Mouse (Mus musculus): ENCODE data around the gene Plxnc1. TPM values are rescaled to one million over a fixed set of nuclear protein-coding genes. Genes with fewer than 3 reads are reported as not detected.

Plxnc1 gene
- total and polyA plus RNA-seq, 2 experiments from 2014 or later, result 12.9 to 78.5 TPM

- Histone ChIP-seq H3K9ac (replicated peaks; ENCODE audit: low read length, poor library complexity, severe bottlenecking) (peak overlapping the region; percentile 51; the same call in 1 of the 2 replicates), H3K4me2 (ENCODE audit: low read depth, low read length, poor library complexity, severe bottlenecking) (peak overlapping the region; percentile 77), H3K27me3 (ENCODE audit: insufficient read depth, low read length) (no peaks in the 10 kb centered on the region), H3K36me3 (ENCODE audit: insufficient read depth, low read length) (no peaks in the 10 kb centered on the region), H3K9me3 (ENCODE audit: low read length) (no peaks in the 10 kb centered on the region), H3K27ac (ENCODE audit: low read depth, low read length) (peak overlapping the region; percentile 62), H3K4me3 (ENCODE audit: low read depth, low read length) (peak overlapping the region; percentile 92), H3K4me1 (ENCODE audit: insufficient read depth, low read length) (peaks cover 7% of the 10 kb centered on the region; the same call in 1 of the 2 replicates)
- DNase-seq (ENCODE audit: low spot score) (peak; percentile 53), ATAC-seq (ENCODE audit: low FRiP score) (no peak)
- peak; percentile 64 for TF ChIP-seq CTCF (IDR thresholded peaks at IDR 0.05)
- WGBS, result 4% methylated on average over 7 of the region's 7 CpGs
These were observed 3.8 kb downstream of the Plxnc1 start for GRCm38 (mm10) chr10:94940786-94941185.

GRCm38 (mm10) chr10:94940061-94940460 lies 4.6 kb downstream of the Plxnc1 start:
- peak overlapping the region; percentile 51; the same call in 1 of the 2 replicates for H3K9ac ChIP-seq (replicated peaks; ENCODE audit: low read length, poor library complexity, severe bottlenecking)

GRCm38 (mm10) chr10:94938899-94939298 lies 5.7 kb downstream of the Plxnc1 start:
- Histone ChIP-seq H3K9me3 (ENCODE audit: low read length) (no peaks in the 10 kb centered on the region), H3K36me3 (ENCODE audit: insufficient read depth, low read length) (no peaks in the 10 kb centered on the region), H3K27me3 (ENCODE audit: insufficient read depth, low read length) (no peaks in the 10 kb centered on the region), H3K4me1 (ENCODE audit: insufficient read depth, low read length) (peaks cover 7% of the 10 kb centered on the region; the same call in 1 of the 2 replicates), H3K9ac (replicated peaks; ENCODE audit: low read length, poor library complexity, severe bottlenecking) (no peak overlapping the region), H3K4me2 (ENCODE audit: low read depth, low read length, poor library complexity, severe bottlenecking) (no peak overlapping the region), H3K4me3 (ENCODE audit: low read depth, low read length) (no peak overlapping the region), H3K27ac (ENCODE audit: low read depth, low read length) (no peak overlapping the region)
- no peak for ATAC-seq (ENCODE audit: low FRiP score)
- no peak for DNase-seq (ENCODE audit: low spot score)
- no peak for TF ChIP-seq CTCF (IDR thresholded peaks at IDR 0.05)
- 95% methylated on average over 2 of the region's 2 CpGs for WGBS

More at GRCm38 (mm10) chr10:94940061-94940460, 4.6 kb downstream of the Plxnc1 start:
- no peak for ATAC-seq (ENCODE audit: low FRiP score)
- peak overlapping the region; percentile 92 for H3K4me3 ChIP-seq (ENCODE audit: low read depth, low read length)
- no peaks in the 10 kb centered on the region for H3K27me3 ChIP-seq (ENCODE audit: insufficient read depth, low read length)
- H3K27ac ChIP-seq (ENCODE audit: low read depth, low read length), result peak overlapping the region; percentile 62
- DNase-seq (ENCODE audit: low spot score), result no peak
- H3K9me3 ChIP-seq (ENCODE audit: low read length), result no peaks in the 10 kb centered on the region
- H3K4me2 ChIP-seq (ENCODE audit: low read depth, low read length, poor library complexity, severe bottlenecking), result peak overlapping the region; percentile 77
- no peak for TF ChIP-seq CTCF (IDR thresholded peaks at IDR 0.05)
- 15% methylated on average over 2 of the region's 2 CpGs for WGBS
- H3K36me3 ChIP-seq (ENCODE audit: insufficient read depth, low read length), result no peaks in the 10 kb centered on the region
- H3K4me1 ChIP-seq (ENCODE audit: insufficient read depth, low read length), result peaks cover 7% of the 10 kb centered on the region; the same call in 1 of the 2 replicates

GRCm38 (mm10) chr10:94938320-94938719 lies 6.3 kb downstream of the Plxnc1 start:
- Histone ChIP-seq H3K4me1 (ENCODE audit: insufficient read depth, low read length) (peaks cover 9% of the 10 kb centered on the region; the same call in 1 of the 2 replicates), H3K27me3 (ENCODE audit: insufficient read depth, low read length) (no peaks in the 10 kb centered on the region), H3K9me3 (ENCODE audit: low read length) (no peaks in the 10 kb centered on the region), H3K36me3 (ENCODE audit: insufficient read depth, low read length) (no peaks in the 10 kb centered on the region), H3K9ac (replicated peaks; ENCODE audit: low read length, poor library complexity, severe bottlenecking) (no peak overlapping the region), H3K4me3 (ENCODE audit: low read depth, low read length) (no peak overlapping the region), H3K4me2 (ENCODE audit: low read depth, low read length, poor library complexity, severe bottlenecking) (no peak overlapping the region), H3K27ac (ENCODE audit: low read depth, low read length) (no peak overlapping the region)
- ATAC-seq (ENCODE audit: low FRiP score) (no peak), DNase-seq (ENCODE audit: low spot score) (no peak)
- TF ChIP-seq CTCF (IDR thresholded peaks at IDR 0.05), result no peak
- WGBS, result 85% methylated on average over 6 of the region's 6 CpGs

GRCm38 (mm10) chr10:94935270-94935669 lies 9.4 kb downstream of the Plxnc1 start:
- H3K4me2 ChIP-seq (ENCODE audit: low read depth, low read length, poor library complexity, severe bottlenecking), result no peak overlapping the region
- DNase-seq (ENCODE audit: low spot score) (no peak), ATAC-seq (ENCODE audit: low FRiP score) (no peak)
- no peak overlapping the region for H3K9ac ChIP-seq (replicated peaks; ENCODE audit: low read length, poor library complexity, severe bottlenecking)
- 90% methylated on average over 4 of the region's 4 CpGs for WGBS
- no peaks in the 10 kb centered on the region for H3K9me3 ChIP-seq (ENCODE audit: low read length)
- H3K4me1 ChIP-seq (ENCODE audit: insufficient read depth, low read length), result peaks cover 6% of the 10 kb centered on the region; the same call in 1 of the 2 replicates
- no peak overlapping the region for H3K27ac ChIP-seq (ENCODE audit: low read depth, low read length)
- H3K4me3 ChIP-seq (ENCODE audit: low read depth, low read length), result no peak overlapping the region
- no peaks in the 10 kb centered on the region for H3K27me3 ChIP-seq (ENCODE audit: insufficient read depth, low read length)
- no peaks in the 10 kb centered on the region for H3K36me3 ChIP-seq (ENCODE audit: insufficient read depth, low read length)
- TF ChIP-seq CTCF (IDR thresholded peaks at IDR 0.05), result no peak

GRCm38 (mm10) chr10:94934151-94934614 lies 10.5 kb downstream of the Plxnc1 start:
- no peaks in the 10 kb centered on the region for H3K9me3 ChIP-seq (ENCODE audit: low read length)
- no peaks in the 10 kb centered on the region for H3K36me3 ChIP-seq (ENCODE audit: insufficient read depth, low read length)
- no peak for TF ChIP-seq CTCF (IDR thresholded peaks at IDR 0.05)
- H3K4me3 ChIP-seq (ENCODE audit: low read depth, low read length), result no peak overlapping the region
- H3K27ac ChIP-seq (ENCODE audit: low read depth, low read length), result no peak overlapping the region
- peaks cover 3% of the 10 kb centered on the region; the same call in 1 of the 2 replicates for H3K4me1 ChIP-seq (ENCODE audit: insufficient read depth, low read length)
- DNase-seq (ENCODE audit: low spot score) (peak; percentile 73), ATAC-seq (ENCODE audit: low FRiP score) (no peak)
- no peaks in the 10 kb centered on the region for H3K27me3 ChIP-seq (ENCODE audit: insufficient read depth, low read length)
- no peak overlapping the region for H3K4me2 ChIP-seq (ENCODE audit: low read depth, low read length, poor library complexity, severe bottlenecking)
- H3K9ac ChIP-seq (replicated peaks; ENCODE audit: low read length, poor library complexity, severe bottlenecking), result no peak overlapping the region
- 80% methylated on average over 9 of the region's 9 CpGs for whole genome bisulfite sequencing

Data from midbrain, postnatal 0 days (tissue).